Comparison of ENCODE assay signal across 8 mouse cellular contexts in genomic region chr3:97766459-97766858, GRCm38 (mm10).
DNase-seq lines count a peak whose midpoint lies in the region; ATAC-seq and TF ChIP-seq lines count a peak whose summit lies in the region.

No protein-coding gene starts in this region.

- H3K4me3 ChIP-seq in kidney, embryonic 15.5 days (replicated peaks): peak overlapping the region; percentile 90
- H3K4me3 ChIP-seq in cortical plate, adult 2 months (ENCODE audit: insufficient read depth, low read length): peak overlapping the region; percentile 68
- H3K4me3 ChIP-seq in hindbrain, embryonic 11.5 days (ENCODE audit: low read depth, low read length): peak overlapping the region; percentile 58
- peak overlapping the region; percentile 65 for H3K4me3 ChIP-seq in midbrain, embryonic 11.5 days (ENCODE audit: low read depth, low read length)

- TF ChIP-seq POLR2A in cortical plate, adult 2 months (IDR thresholded peaks at IDR 0.05; ENCODE audit: extremely low read depth, insufficient read depth, low read length): no peak

- peak overlapping the region; percentile 72 for H3K9ac ChIP-seq in kidney, embryonic 15.5 days
- peak overlapping the region; percentile 64 for H3K9ac ChIP-seq in hindbrain, embryonic 11.5 days (ENCODE audit: low read depth, low read length)
- peak overlapping the region; percentile 72 for H3K9ac ChIP-seq in midbrain, embryonic 11.5 days (ENCODE audit: low read length)

- ATAC-seq in kidney, embryonic 15.5 days (replicated peaks; ENCODE audit: low FRiP score): no peak
- ATAC-seq in hindbrain, embryonic 11.5 days (ENCODE audit: low FRiP score): no peak
- ATAC-seq in midbrain, embryonic 11.5 days (ENCODE audit: low FRiP score): no peak

- no peak for DNase-seq in kidney, postnatal 4 days
- no peak for DNase-seq in hindbrain, embryonic 11.5 days (ENCODE audit: low spot score)
- DNase-seq in midbrain, embryonic 11.5 days (ENCODE audit: low spot score, missing footprints): no peak
- no peak for DNase-seq in left cerebral cortex, postnatal 10 days (ENCODE audit: extremely low spot score in 1 of 2, low spot score in 2 of 2)
- no peak for DNase-seq in ovary, postnatal 36 days (ENCODE audit: low spot score)
- no peak for DNase-seq in lung, postnatal 4 days

- intact Hi-C loops in left cerebral cortex, postnatal 10 days (cut with DNase I): loop anchor here (5.0 kb wide), 1 partner anchor 101 kb away; no protein-coding TSS in a partner anchor

- H3K4me1 ChIP-seq in kidney, embryonic 15.5 days: peaks cover 32% of the 10 kb centered on the region
- H3K4me1 ChIP-seq in cortical plate, adult 2 months (ENCODE audit: control insufficient read depth, insufficient read depth, low read length): peaks cover 11% of the 10 kb centered on the region; the same call in 1 of the 2 replicates
- peaks cover 4% of the 10 kb centered on the region; the same call in 1 of the 2 replicates for H3K4me1 ChIP-seq in hindbrain, embryonic 11.5 days (replicated peaks; ENCODE audit: control insufficient read depth, insufficient read depth, low read length)
- peaks cover 13% of the 10 kb centered on the region for H3K4me1 ChIP-seq in midbrain, embryonic 11.5 days (ENCODE audit: control insufficient read depth, insufficient read depth, low read length)

- TF ChIP-seq CTCF in cortical plate, adult 2 months (IDR thresholded peaks at IDR 0.05; ENCODE audit: extremely low read depth, insufficient read depth, low read length): no peak

- H3K27ac ChIP-seq in kidney, embryonic 15.5 days: no peak overlapping the region
- H3K27ac ChIP-seq in cortical plate, adult 2 months (ENCODE audit: insufficient read depth, low read length): no peak overlapping the region
- H3K27ac ChIP-seq in hindbrain, embryonic 11.5 days (ENCODE audit: low read depth, low read length): no peak overlapping the region
- H3K27ac ChIP-seq in midbrain, embryonic 11.5 days (ENCODE audit: low read depth, low read length): no peak overlapping the region

- H3K4me2 ChIP-seq in kidney, embryonic 15.5 days: peak overlapping the region; percentile 86
- H3K4me2 ChIP-seq in hindbrain, embryonic 11.5 days (replicated peaks; ENCODE audit: low read depth, low read length): peak overlapping the region; percentile 72
- H3K4me2 ChIP-seq in midbrain, embryonic 11.5 days: peak overlapping the region; percentile 62

- H3K36me3 ChIP-seq in kidney, embryonic 15.5 days: peaks cover 6% of the 10 kb centered on the region; the same call in 1 of the 2 replicates
- H3K36me3 ChIP-seq in hindbrain, embryonic 11.5 days (ENCODE audit: control insufficient read depth, insufficient read depth, low read length): no peaks in the 10 kb centered on the region
- H3K36me3 ChIP-seq in midbrain, embryonic 11.5 days (ENCODE audit: control insufficient read depth, insufficient read depth, low read length): no peaks in the 10 kb centered on the region

- 56% methylated on average over 9 of the region's 9 CpGs for WGBS in kidney, embryonic 15.5 days
- WGBS in hindbrain, embryonic 11.5 days: 69% methylated on average over 9 of the region's 9 CpGs
- WGBS in midbrain, embryonic 11.5 days: 60% methylated on average over 9 of the region's 9 CpGs

- no peaks in the 10 kb centered on the region for H3K9me3 ChIP-seq in kidney, embryonic 15.5 days (replicated peaks)
- no peaks in the 10 kb centered on the region for H3K9me3 ChIP-seq in hindbrain, embryonic 11.5 days (ENCODE audit: control insufficient read depth, low read length)
- H3K9me3 ChIP-seq in midbrain, embryonic 11.5 days (ENCODE audit: control insufficient read depth, low read length): no peaks in the 10 kb centered on the region

- no peaks in the 10 kb centered on the region for H3K27me3 ChIP-seq in kidney, embryonic 15.5 days
- H3K27me3 ChIP-seq in hindbrain, embryonic 11.5 days (ENCODE audit: control insufficient read depth, insufficient read depth, low read length): no peaks in the 10 kb centered on the region
- no peaks in the 10 kb centered on the region for H3K27me3 ChIP-seq in midbrain, embryonic 11.5 days (ENCODE audit: control insufficient read depth, insufficient read depth, low read length)
